Mouse (Mus musculus) kidney, postnatal 0 days (tissue): Measurements from ENCODE around the gene Gm10037. TPM values are rescaled to one million over a fixed set of nuclear protein-coding genes. Genes with fewer than 3 reads are reported as not detected.
"Not testable (repeated sequence)": the region's sequence is repeated elsewhere in the genome, so short reads cannot be mapped to it uniquely, and the experiment has no call there.

Experiments
- ATAC-seq: fragments of 200-750 bp; cut with Nextera tagmentation; replicated peaks from 2 replicates; pipeline ENCODE4 v1.8.0; 2017; ENCODE audit warnings: low read depth, moderate number of reproducible peaks, moderate TSS enrichment, moderate library complexity; ENCODE audit not compliant: low FRiP score
- DNase-seq: peaks from one replicate; pipeline ENCODE4 v3.0.0-alpha.2; 2016; ENCODE audit warnings: low spot score
- H3K27ac ChIP-seq: fragments of 300-500 bp; sonication (generic); 2 replicates; pipeline ENCODE4 v1.5.1; 2014; ENCODE audit warnings: mild to moderate bottlenecking
- H3K27me3 ChIP-seq: fragments of 300-500 bp; sonication (generic); 2 replicates; pipeline ENCODE4 v1.6.1; 2014; ENCODE audit warnings: low read length, mixed read lengths; ENCODE audit not compliant: insufficient read depth
- H3K36me3 ChIP-seq: fragments of 300-500 bp; sonication (generic); 2 replicates; pipeline ENCODE4 v1.6.1; 2014; ENCODE audit warnings: low read length, mixed read lengths; ENCODE audit not compliant: insufficient read depth
- H3K4me1 ChIP-seq: fragments of 300-500 bp; sonication (generic); replicated peaks from 2 replicates; pipeline ENCODE4 v1.6.1; 2014; ENCODE audit warnings: antibody characterized with exemption, low read length, mixed read lengths; ENCODE audit not compliant: insufficient read depth
- H3K4me2 ChIP-seq: fragments of 300-500 bp; sonication (generic); 2 replicates; pipeline ENCODE4 v1.6.1; 2014; ENCODE audit warnings: mild to moderate bottlenecking, low read length, moderate library complexity, mixed read lengths
- H3K4me3 ChIP-seq: fragments of 300-500 bp; sonication (generic); replicated peaks from 2 replicates; pipeline ENCODE4 v1.5.1; 2014; ENCODE audit warnings: low read depth, low read length
- H3K9ac ChIP-seq: fragments of 300-500 bp; sonication (generic); 2 replicates; pipeline ENCODE4 v1.6.1; 2014; ENCODE audit warnings: low read depth, low read length
- H3K9me3 ChIP-seq: fragments of 300-500 bp; sonication (generic); replicated peaks from 2 replicates; pipeline ENCODE4 v1.6.1; 2016; ENCODE audit warnings: low read length, inconsistent platforms, mixed read lengths
- CTCF ChIP-seq: IDR thresholded peaks from 2 replicates; pipeline ENCODE4 v1.5.1; 2016; ENCODE audit warnings: antibody characterized with exemption, low read depth, mild to moderate bottlenecking, moderate library complexity
- WGBS: fragments of 180-500 bp; shearing (Covaris S2); extraction: QIAGEN DNeasy Blood & Tissue Kit; methylation state at CpG from one replicate; pipeline ENCODE4 v1.1.7; 2014; 5-methylcytosine and 5-hydroxymethylcytosine counted together
- polyA plus RNA-seq: library from polyadenylated mRNA; unstranded; fragments of >200 nt; fragmentation: Nextera tagmentation; extraction: Ambion mirVana; gene quantifications from 2 replicates; pipeline ENCODE4 v1.2.1, GENCODE M21; 2015

Gm10037 gene
- polyA plus RNA-seq, 1 experiment from 2014 or later, result 2.5 TPM

- no peak for ATAC-seq
- DNase-seq, result no peak
- H3K9ac ChIP-seq, result no peak overlapping the region
- H3K9me3 ChIP-seq, result no peaks in the 10 kb centered on the region
- 30% methylated on average over 3 of the region's 3 CpGs for WGBS
- H3K27ac ChIP-seq, result no peak overlapping the region
- no peaks in the 10 kb centered on the region for H3K36me3 ChIP-seq
- no peaks in the 10 kb centered on the region for H3K4me1 ChIP-seq
- H3K4me2 ChIP-seq, result no peak overlapping the region
- no peak overlapping the region for H3K4me3 ChIP-seq
- TF ChIP-seq CTCF, result peak; percentile 52
- no peaks in the 10 kb centered on the region for H3K27me3 ChIP-seq
Observed at GRCm38 (mm10) chr13:67867899-67868298, 37.0 kb downstream of the Gm10037 start.

DNA sequence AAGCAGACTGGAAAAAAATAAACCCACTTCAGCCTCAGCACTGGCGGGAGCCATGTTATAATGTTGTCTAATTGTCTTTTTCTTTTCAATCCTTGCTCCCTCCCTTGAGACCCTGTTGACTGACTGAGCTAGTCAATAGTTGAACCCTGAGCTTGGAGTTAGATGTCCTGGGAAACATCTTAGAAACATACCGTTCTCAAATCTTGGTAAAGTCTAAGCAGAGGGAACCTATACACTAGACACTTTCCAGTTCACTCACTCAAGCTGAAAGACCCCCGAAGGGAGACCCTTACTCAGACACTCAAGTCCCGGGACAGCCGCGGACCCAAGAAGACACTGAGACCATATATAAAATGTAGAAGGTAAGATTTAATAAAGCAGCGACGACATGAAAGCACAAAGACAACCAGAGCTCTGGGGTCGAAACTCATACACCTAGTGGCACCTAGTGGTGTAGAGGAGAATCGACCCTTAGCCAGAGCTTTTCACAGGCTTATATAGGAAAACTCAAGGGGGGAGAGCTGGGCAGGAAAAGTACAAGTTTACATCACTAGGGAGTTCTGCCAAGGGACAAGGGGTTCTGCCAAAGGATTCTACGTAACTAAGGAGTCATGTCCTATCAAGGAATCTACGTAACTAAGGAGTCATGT lies 45.3 kb downstream of the Gm10037 start:
- not testable (repeated sequence) for H3K27ac ChIP-seq, H3K27me3 ChIP-seq, H3K9ac ChIP-seq, H3K9me3 ChIP-seq, H3K4me3 ChIP-seq, ATAC-seq, H3K4me1 ChIP-seq, H3K36me3 ChIP-seq, DNase-seq
- peak overlapping the region; percentile 31 for H3K4me2 ChIP-seq
- 31% methylated on average over 7 of the region's 12 CpGs for WGBS

GRCm38 (mm10) chr13:67876699-67877254 lies 45.9 kb downstream of the Gm10037 start:
- H3K4me1 ChIP-seq, result no peaks in the 10 kb centered on the region
- 42% methylated on average over 6 of the region's 7 CpGs for WGBS
- DNase-seq, result peak; percentile 44

DNA sequence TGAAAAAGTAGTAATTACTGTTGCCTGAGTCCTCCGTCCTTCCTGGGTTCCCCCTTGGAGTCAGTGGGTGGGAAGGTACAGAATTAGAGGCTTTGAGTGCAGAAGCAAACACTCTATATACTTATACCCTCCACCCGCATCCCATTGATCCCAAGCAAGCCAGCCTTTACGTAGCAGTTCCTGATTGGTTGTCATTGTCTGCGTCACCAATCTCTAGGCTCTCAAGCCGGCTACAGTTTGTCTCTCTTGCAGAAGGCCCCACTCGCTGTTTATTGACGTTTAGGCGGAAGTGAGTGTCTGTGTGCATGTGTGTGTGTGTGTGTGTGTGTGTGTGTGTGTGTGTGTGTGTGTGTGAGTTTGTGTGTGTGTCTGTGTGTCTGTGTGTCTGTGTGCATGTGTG lies 53.1 kb downstream of the Gm10037 start:
- WGBS, result 95% methylated on average over 8 of the region's 8 CpGs
- Histone ChIP-seq H3K4me1 (no peaks in the 10 kb centered on the region), H3K9ac (no peak overlapping the region), H3K27me3 (no peaks in the 10 kb centered on the region), H3K36me3 (no peaks in the 10 kb centered on the region), H3K4me3 (no peak overlapping the region), H3K9me3 (no peaks in the 10 kb centered on the region), H3K4me2 (no peak overlapping the region), H3K27ac (no peak overlapping the region)
- DNase-seq, result no peak
- no peak for TF ChIP-seq CTCF
- no peak for ATAC-seq

More at GRCm38 (mm10) chr13:67876699-67877254, 45.9 kb downstream of the Gm10037 start:
- Histone ChIP-seq H3K27me3 (no peaks in the 10 kb centered on the region), H3K4me2 (no peak overlapping the region), H3K9ac (no peak overlapping the region), H3K36me3 (no peaks in the 10 kb centered on the region), H3K9me3 (no peaks in the 10 kb centered on the region), H3K27ac (no peak overlapping the region), H3K4me3 (no peak overlapping the region)
- no peak for TF ChIP-seq CTCF
- ATAC-seq, result 0 out of 2 replicates have a peak, but pooled peaks have one; percentile 43

Other genes starting within 250 kb of the Gm10037 start
- 3.8 TPM in 2 replicates for gene Zfp729b, start 221.4 kb upstream of the Gm10037 start, polyA plus RNA-seq
- 0.08 TPM in 1 of 2 replicates, not detected in the other for gene Gm49345, start 193.3 kb upstream of the Gm10037 start, polyA plus RNA-seq
- 2.5 and 3.3 TPM in 2 replicates for gene Zfp729a, start 193.3 kb upstream of the Gm10037 start, polyA plus RNA-seq
- gene Zfp738, start 144.0 kb upstream of the Gm10037 start, polyA plus RNA-seq, result 7.3 and 7.5 TPM in 2 replicates
- 3.7 and 4.1 TPM in 2 replicates for gene Zfp65, start 101.9 kb upstream of the Gm10037 start, polyA plus RNA-seq
- gene Zfp85, start 75.9 kb upstream of the Gm10037 start, polyA plus RNA-seq, result 5.3 and 5.4 TPM in 2 replicates
- gene Zfp493, start 51.4 kb upstream of the Gm10037 start, polyA plus RNA-seq, result 1.6 TPM in 2 replicates
- gene Zfp273, start 17.4 kb upstream of the Gm10037 start, polyA plus RNA-seq, result 6.9 and 7.1 TPM in 2 replicates
- gene BC048507, start 32.2 kb downstream of the Gm10037 start, polyA plus RNA-seq, result not detected in 2 replicates